Mouse (Mus musculus): ENCODE data around the gene Ercc1. TPM values are rescaled to one million over a fixed set of nuclear protein-coding genes. Genes with fewer than 3 reads are reported as not detected.

The Ercc1 gene
- total RNA-seq (2021) = 10 to 100 TPM; 33.1 to 34.5 TPM
- long read RNA-seq, experiment 1, transcript Ercc1-201 (10 exons, 1,375 nt) = major isoform, 21 of 31 reads
- long read RNA-seq, experiment 1, partial matches to known transcripts = 2 of 31 reads
- long read RNA-seq, experiment 1, other reads (novel, unspliced or antisense) = 8 of 31 reads
- long read RNA-seq, experiment 2, transcript Ercc1-201 (10 exons, 1,375 nt) = major isoform, 16 of 23 reads
- long read RNA-seq, experiment 2, partial matches to known transcripts = 4 of 23 reads
- long read RNA-seq, experiment 2, other reads (novel, unspliced or antisense) = 3 of 23 reads

DNA sequence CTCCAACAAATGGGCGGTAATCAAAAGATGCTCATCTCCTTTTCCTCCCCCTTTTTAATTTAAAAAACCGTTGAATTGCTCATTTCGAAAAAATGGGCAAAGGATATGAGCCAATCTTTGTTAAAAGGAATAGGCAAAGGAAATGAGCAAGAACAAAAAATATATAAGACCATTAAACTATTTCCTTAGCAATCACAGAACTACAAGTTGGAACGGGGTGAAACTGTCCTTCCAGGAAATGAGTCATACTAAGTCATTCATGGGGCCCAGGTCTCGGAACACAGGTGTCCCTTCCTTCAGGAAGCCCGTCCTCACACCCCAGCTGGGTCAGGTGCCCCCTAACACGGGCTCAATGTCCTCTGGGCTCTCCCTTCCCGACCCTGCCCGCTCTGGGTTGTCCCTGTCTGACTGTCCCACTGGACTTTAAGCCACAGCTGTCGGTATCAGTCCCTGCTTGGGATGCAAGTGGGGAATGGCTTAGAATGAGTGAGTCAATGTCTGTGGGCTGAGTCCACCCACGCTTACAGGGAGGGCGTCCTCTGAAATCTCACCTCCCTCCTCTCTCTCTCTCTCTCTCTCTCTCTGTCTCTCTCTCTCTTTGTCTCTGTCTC, at the start of gene Ercc1:
Ercc1 (plus strand) TSS at position 542 of the 611 bp plus-strand sequence.
- DNase-seq (ENCODE audit: low spot score in 2 of 2) = no peak

DNA sequence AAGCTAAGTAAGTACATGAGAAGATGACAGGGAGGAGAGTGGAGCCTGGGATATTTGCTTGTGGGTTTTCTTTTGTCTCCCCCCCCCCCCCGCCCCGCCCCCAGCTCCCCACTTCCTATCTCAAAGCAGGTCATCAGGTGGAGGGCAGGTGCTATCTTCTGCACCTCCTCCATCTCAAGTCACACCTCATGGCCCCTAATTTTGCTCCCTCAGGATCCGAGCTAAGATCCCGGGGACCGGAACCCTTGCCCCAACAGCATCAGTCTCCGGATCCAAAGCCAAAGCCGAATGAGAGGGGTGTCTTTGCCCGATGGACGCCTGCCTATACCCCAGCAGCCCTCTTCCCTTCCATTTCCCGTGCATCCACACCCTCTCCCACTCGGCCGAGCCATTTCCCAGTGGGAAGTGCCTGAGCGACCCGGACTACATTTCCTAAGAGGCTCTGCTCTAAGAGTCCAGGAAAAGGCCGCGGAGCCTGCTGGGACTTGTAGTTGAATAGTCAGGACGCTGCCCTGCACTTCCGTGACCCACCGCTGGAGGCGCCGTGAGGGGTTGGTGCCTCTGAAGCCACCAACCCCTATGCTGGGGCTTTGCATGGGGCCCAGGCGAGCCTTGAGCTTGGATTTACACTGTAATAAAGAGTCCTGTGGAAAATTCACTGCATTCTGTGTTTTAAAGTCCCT, 48.9 kb upstream of the Ercc1 start:
- peak; percentile 92 to 97 for DNase-seq (ENCODE audit: low spot score in 2 of 2)

DNA sequence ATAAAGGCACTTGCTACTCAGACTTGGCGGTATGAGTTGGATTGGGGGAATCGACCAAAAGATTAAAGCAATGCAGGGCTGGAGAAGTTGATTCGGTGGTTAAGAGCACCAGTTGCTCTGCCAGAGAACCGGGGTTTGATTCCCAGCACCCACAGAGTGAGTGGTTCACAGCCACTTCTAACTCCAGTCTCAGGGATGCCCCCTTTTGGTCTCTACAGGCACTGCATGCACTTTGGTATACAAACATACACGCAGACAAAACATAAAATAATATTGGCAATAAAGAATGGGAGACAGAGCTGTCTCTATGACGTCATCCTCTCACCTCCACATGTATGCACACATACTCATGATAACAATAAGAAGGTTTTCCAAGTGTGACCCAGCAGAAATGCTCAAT, 47.5 kb upstream of the Ercc1 start:
- peak in 1 of 2 experiments; percentile 6 for DNase-seq (ENCODE audit: low spot score in 2 of 2)

DNA sequence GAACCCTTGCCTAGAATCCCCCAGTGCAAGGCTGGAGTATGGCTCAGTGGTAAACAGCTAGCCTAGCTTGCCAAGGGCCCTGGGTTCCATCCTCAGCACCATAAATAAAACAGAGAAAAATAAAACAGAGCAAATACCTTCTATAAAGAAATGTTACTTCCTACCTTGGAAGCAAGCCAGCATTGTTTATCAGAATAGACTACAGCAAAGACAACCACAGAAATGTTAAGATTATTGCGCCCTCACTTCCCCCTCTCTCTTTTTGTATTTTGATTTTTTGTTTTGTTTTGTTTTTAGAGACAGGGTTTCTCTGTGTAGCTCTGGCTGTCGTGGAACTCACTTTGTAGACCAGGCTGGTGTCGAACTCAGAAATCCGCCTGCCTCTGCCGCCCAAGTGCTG, 46.8 kb upstream of the Ercc1 start:
- no peak for DNase-seq (ENCODE audit: low spot score in 2 of 2)

DNA sequence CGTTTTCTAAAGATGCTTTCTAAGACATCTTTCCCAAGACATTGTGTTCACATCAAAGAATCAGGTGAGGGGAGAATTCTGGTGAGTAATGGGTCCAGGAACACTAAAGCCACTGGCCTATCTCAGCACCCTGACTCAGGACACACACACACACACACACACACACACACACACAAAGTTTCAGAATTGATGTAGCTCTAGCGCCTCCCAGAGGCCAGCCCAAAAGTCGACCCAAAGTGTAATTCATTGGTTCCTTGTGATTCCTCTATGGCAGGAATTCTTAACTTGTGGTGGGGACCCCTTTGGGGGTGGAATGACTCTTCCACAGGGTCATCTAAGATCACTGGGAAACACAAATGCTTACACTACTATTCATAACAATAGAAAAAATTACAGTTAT, 45.4 kb upstream of the Ercc1 start:
- peak in 1 of 2 experiments; percentile 51 for DNase-seq (ENCODE audit: low spot score in 2 of 2)

DNA sequence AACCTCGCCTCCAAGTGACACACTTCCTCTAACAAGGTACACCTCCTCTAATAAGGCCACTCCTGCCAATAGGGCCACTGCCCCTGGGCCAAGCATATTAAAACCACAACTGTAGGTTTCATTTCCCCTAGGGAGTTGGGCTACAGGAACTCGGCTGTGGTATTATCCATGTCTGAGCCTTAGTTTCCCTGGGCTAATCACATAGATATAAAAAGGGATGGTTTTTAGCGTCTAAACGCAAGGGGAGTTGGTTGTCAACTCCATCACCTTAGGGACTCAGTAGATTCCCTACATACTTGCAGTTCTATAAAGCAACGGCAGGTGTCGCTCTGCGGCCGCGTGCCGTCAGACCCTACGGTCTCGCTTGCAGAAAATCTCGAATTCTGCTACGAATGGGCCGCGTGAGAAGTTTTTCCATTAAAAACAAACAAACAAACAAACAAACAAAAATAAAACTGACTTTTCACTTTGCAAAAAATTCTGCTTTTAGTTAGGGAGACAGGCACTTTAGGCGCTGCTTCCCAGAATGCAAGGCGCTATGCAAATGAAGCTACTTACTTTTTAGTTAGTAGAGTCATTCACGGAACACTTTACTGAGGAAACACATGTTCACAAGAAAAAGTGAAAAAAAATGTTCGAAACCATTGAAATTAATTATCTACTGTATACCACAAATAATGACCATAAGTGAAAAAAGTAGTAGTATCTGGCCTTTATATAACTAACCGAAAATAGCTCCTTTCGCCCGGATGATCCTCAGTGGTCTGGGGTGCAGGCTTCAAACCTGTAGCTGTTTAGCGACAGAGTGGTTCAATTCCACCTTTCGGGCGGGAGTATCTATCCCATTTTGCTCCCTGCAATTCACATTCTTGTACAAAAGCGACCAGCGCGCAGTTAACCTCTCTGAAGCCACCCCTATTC, 43.8 kb upstream of the Ercc1 start:
- peak; percentile 71 to 80 for DNase-seq (ENCODE audit: low spot score in 2 of 2)

DNA sequence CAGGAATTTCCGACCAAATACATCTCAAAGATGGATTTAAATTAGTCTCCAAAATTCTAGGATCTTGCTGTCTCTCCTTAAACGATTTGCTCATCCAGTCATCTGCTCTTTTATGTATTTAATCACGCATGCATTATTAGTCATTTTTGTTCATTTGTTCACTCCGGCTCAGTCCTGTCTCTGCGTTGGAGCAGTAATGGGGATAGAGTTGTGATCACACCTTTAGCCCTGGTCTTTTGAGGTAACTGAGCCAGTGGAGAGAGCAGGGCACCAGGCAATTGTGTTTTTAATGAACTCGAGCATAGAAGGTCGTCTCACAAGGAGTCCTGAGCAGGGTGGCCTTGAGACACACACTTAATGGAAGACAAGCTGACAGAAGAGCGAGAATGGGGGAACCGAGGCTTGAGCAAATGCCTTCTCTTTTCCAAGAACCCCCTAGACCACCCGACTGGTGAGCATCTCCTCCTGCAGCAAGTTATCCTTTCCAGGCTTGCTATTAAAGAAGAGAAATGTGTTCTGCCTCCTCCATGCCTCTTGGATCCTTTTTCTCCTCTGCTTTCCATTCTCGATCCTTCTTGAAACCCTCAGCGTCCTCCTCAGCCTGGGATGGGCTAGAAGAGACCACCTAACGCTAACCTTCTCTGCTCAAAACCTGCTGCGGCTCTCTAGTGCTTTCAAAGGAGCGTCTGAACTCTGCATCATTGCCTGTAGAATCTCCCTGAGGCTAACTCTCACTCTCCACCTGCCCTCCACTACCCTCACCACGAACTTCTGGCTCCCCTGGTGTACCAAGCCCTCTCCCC, 42.9 kb upstream of the Ercc1 start:
- DNase-seq (ENCODE audit: low spot score in 2 of 2) = no peak

DNA sequence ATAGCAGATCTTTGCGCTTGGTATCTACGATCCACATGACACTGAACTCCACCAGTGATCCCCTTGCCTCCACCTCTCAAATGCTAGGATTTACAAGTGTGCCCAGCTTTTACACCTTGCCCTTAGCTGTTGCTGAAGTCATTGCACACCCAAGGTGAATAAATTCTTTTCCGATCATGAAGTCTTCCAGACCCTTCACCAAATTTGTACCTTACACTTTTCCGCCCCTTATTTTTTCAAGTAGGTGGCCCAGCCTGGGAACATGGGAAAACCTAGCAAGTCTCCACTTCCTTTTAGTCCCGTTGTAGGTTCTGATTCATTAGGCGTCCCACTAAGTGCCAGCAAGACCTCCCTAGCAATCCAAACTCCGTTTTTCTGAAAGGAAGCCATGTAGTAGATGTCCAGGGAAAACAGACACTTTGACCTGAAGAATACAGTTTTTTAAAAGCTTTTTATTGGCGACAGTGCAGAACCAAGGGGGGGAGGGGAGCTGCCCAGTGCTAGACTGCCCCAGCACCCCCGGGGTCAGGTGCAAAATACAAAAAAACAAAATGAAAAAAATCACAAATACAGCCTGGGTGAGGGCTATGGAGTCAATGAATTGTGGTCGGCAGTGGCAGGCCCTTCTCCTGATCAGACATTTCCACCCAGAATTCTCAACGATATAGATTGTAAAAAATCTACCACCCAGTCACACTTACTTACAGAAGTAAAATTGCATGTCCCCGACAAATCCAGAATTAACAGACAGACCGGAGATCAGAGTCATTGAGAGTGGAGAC, 42.1 kb upstream of the Ercc1 start:
- no peak for DNase-seq (ENCODE audit: low spot score in 2 of 2)

DNA sequence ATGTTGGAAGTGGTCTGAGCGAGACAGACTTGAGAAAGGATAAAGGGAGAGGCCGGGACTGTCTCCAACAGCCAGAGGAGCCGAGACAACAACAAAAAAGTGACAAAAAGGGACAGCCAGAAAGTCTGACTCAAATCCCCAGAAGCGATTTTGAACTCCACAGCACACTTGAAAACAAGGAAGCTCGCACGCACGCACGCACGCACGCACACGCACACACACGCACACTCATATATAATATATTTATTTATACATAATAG, 41.6 kb upstream of the Ercc1 start:
- DNase-seq (ENCODE audit: low spot score in 2 of 2) = no peak

DNA sequence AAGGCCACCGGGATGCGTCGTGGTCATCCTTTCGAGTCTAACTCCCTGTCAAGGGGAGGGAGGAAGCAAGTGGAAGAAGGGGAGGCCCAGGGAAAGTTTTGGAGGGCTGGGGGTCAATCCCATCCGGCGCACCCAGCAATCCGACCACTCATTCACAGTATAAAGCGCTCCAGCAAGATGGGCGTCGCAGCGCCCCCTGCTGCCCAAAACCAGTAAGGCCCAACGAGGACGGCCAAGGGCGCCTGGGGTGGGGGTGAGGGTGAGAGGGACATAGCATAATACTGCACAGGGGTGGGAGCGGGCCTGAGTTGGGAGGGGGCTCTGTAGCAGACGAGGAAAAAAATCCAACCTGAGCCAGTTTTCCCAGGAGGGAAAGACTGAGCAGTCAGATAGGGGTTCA, 40.8 kb upstream of the Ercc1 start:
- DNase-seq (ENCODE audit: low spot score in 2 of 2) = peak; percentile 70 to 74

DNA sequence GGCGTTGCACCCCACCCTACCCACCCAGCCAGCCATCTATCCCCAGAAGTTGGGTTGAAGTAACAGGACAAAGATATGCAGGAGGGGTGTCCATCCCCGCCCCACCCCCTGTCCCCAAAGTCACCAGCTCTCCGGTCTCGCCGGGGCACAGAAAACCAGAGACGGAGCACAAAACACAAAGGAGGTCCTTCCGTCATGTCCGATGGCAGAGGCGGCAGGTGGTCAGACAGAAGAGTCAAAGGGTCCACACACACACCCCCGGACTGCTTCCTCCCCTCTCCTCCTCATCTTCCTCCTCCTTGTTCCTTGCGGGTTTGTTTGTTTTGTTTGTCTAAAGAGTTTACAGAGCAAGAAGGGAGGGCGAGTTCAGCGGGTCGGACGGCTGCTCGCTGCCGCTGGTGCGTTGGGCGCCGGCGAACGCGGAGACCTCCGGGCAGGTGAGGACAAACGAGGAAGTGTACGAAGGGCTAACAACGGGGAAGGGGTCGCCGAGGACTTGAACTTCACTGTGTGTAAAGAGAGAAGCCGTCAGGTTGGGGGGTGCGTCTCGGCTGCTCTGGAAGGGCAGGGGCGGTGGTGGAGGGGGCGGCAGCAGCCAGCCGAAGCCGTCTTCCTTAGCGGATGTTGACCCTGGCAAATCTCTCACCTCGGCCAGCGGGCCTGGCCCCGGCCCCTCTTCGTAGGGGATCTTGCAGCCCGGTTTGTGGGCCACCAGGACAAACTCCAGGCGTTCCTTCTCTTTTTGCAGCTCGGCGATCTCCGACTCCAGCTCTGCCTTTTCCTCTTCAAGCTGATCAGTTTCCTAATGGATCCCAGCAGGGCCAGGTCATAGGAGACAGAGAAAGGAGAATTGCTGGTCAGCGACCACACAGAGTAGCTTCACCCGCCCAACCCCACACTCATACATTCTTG, 39.8 kb upstream of the Ercc1 start:
- no peak for DNase-seq (ENCODE audit: low spot score in 2 of 2)

DNA sequence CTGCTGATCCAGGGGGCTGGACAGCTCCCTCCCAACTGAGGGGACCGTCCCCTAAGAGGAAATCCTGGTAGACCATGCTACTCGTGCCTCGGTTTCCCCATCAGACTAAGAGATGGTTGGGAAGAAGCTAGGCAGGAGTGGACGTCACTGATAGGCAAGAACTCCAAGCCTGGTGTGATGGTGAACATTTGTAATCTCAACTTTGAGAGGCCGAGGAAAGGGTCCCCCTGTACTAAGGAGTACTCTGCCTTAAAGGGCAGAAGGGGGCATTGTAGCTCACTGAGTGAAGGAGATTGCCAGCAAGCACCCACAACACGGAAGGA, 39.2 kb upstream of the Ercc1 start:
- no peak for DNase-seq (ENCODE audit: low spot score in 2 of 2)

DNA sequence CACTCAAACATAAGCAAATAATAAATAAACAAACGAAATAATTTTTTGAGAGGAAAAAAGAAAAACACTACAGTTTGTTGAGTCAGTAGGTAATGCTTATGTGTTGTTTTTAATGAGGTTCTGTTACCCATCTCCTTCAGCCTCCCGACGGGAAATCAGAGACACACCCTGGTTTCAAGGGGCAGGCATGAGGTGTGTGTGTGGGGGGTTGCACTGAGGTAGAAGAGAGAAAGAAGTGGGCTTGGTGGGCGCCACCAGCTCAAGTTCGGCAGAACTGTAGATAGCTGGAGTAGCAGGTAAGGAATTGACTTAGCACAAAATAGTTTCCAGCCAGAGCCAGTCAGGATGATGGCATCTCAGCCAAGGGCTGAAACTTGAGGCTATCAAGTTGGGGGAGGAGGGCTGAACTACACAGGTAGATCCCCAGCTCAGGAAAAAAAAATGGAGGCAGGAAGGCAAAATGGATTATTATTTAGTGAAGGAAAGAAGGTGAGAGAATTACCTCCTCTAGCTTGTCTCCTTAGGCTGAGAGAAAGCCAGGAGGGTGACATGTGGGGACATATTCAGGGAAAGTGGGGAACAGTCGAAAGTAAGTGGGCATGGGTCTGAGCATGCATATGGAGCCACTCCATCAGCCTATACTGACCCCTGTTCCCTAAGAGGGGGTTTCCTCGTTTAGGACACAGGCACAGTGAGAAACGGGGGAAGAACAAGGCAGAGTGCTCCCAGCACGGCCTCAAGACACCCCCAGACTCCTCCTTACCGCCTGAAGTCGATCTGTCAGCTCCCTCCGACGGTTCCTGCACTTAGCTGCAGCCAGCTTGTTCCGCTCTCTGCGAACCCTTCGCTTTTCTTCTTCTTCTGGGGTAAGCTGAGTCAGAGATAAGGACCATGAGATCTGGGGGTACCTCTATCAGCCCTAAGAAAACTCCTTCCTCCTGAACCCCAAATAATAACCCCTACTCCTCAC, 38.5 kb upstream of the Ercc1 start:
- no peak for DNase-seq (ENCODE audit: low spot score in 2 of 2)

DNA sequence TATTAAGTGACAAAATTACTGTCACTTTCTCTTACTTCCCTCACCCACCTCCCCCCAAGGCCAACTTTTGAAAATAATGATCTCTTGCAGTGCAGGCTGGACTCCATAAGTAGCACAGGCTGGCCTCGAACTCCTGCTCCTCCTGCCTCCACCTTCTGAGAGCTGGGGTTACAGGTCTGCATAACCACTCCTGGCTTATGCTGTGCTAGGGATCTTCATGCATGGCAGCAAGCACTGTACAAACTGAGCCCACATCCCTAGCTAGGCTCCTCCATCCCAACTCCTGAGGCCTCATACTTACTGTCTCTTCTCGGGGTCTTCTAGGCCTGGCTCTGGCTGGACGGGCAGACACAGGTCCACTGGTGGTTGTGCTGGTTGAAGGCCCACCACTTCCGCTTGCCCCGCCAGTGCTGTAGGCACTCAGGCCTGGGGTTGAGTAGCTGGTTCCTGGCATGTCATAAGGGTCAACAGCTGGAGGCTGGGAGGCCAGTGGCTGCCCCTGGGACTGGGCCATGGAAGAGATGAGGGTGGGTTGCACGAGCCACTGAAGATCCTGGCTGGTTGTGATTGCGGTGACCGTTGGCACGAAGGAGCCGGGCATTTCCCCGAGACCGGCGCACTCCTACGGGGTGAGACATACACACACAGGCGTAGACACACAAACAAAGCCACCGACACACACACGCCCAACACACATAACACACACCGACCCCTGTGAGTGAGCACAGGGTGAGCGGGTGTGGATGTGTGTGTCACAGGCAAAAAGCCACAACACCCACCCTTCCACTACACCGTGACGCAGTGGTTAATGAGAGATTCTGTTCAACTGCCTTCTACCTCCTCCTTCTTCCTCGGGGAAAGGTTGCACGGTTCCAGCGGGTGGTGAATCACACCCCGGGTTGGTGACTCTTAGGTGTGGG, 37.5 kb upstream of the Ercc1 start:
- no peak for DNase-seq (ENCODE audit: low spot score in 2 of 2)

DNA sequence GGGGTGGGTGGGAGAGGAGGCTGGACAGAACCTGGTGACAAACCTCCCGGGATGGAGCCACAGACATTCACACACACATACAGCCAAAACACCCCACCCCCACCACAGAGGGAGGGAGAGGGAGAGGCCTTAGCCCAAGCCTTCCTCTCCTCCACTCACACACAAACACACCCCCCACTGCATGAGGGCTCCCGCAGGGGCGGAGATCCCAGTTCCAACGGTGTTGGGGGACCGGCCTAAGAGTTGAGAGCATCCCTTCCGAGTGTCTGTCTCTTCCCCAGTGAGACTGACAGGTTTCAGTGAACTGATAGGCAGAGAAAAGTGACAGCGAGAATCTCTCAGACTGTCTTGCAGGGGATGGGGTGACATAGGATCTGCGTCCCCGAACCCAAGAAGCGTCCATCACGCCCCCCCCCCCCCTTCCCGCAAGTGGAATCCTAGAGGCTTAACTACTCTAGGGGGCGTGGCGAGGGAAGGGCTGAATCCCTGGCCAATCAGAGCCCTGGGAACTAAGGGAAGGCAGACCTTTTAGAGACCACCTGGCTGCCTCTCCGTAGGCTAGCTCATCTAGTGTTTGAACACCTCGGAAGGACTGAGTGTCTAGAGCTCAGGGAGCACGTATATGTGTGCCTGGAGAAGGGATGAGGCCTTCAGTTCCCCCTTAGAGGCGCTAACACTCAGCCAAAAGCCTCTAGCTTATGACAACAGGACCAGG, 36.7 kb upstream of the Ercc1 start:
- DNase-seq (ENCODE audit: low spot score in 2 of 2) = peak in 1 of 2 experiments; percentile 74
